Comparison of ENCODE assay signal across 7 mouse cellular contexts in genomic region chr12:33717601-33718260, GRCm38 (mm10).
DNase-seq lines count a peak whose midpoint lies in the region; ATAC-seq lines count a peak whose summit lies in the region.

No protein-coding gene starts in this region.

- no peak for ATAC-seq in embryonic facial prominence, embryonic 14.5 days (ENCODE audit: low read depth)
- no peak for ATAC-seq in hindbrain, embryonic 11.5 days (ENCODE audit: low FRiP score)
- ATAC-seq in neural tube, embryonic 12.5 days (ENCODE audit: low FRiP score, low read depth), result peak; percentile 71

- no peaks in the 10 kb centered on the region for H3K27me3 ChIP-seq in embryonic facial prominence, embryonic 14.5 days (replicated peaks; ENCODE audit: control insufficient read depth, insufficient read depth, low read length)
- H3K27me3 ChIP-seq in hindbrain, embryonic 11.5 days (ENCODE audit: control insufficient read depth, insufficient read depth, low read length), result no peaks in the 10 kb centered on the region
- H3K27me3 ChIP-seq in neural tube, embryonic 12.5 days (replicated peaks), result no peaks in the 10 kb centered on the region

- H3K36me3 ChIP-seq in embryonic facial prominence, embryonic 14.5 days (ENCODE audit: control insufficient read depth, insufficient read depth, low read length), result no peaks in the 10 kb centered on the region
- no peaks in the 10 kb centered on the region for H3K36me3 ChIP-seq in hindbrain, embryonic 11.5 days (ENCODE audit: control insufficient read depth, insufficient read depth, low read length)
- no peaks in the 10 kb centered on the region for H3K36me3 ChIP-seq in neural tube, embryonic 12.5 days

- peak overlapping the region; percentile 38; the same call in 1 of the 2 replicates for H3K9ac ChIP-seq in embryonic facial prominence, embryonic 14.5 days (ENCODE audit: low read depth, low read length)
- no peak overlapping the region for H3K9ac ChIP-seq in hindbrain, embryonic 11.5 days (ENCODE audit: low read depth, low read length)
- H3K9ac ChIP-seq in neural tube, embryonic 12.5 days, result no peak overlapping the region

- H3K9me3 ChIP-seq in embryonic facial prominence, embryonic 14.5 days (ENCODE audit: control insufficient read depth, low read length), result no peaks in the 10 kb centered on the region
- H3K9me3 ChIP-seq in hindbrain, embryonic 11.5 days (ENCODE audit: control insufficient read depth, low read length), result no peaks in the 10 kb centered on the region
- H3K9me3 ChIP-seq in neural tube, embryonic 12.5 days, result no peaks in the 10 kb centered on the region

- DNase-seq in left cerebral cortex, postnatal 14 days (ENCODE audit: low spot score in 2 of 2), result peak; percentile 1 to 4
- no peak for DNase-seq in left cerebral cortex, postnatal 36 days (ENCODE audit: low spot score in 2 of 2)
- peak; percentile 59 for DNase-seq in embryonic facial prominence, embryonic 14.5 days (ENCODE audit: low spot score)
- DNase-seq in hindbrain, embryonic 11.5 days (ENCODE audit: low spot score), result peak; percentile 50
- DNase-seq in thymus, postnatal 4 days, result no peak
- DNase-seq in lung, postnatal 25 days (ENCODE audit: low spot score), result no peak

- peaks cover 8% of the 10 kb centered on the region for H3K4me1 ChIP-seq in embryonic facial prominence, embryonic 14.5 days (ENCODE audit: control insufficient read depth, insufficient read depth, low read length)
- H3K4me1 ChIP-seq in hindbrain, embryonic 11.5 days (replicated peaks; ENCODE audit: control insufficient read depth, insufficient read depth, low read length), result no peaks in the 10 kb centered on the region
- no peaks in the 10 kb centered on the region for H3K4me1 ChIP-seq in neural tube, embryonic 12.5 days

- intact Hi-C loops in left cerebral cortex, postnatal 14 days (cut with DNase I), result no loop called here
- intact Hi-C loops in left cerebral cortex, postnatal 36 days (cut with DNase I), result no loop called here

- peak overlapping the region; percentile 46 for H3K4me2 ChIP-seq in embryonic facial prominence, embryonic 14.5 days (ENCODE audit: low read depth, low read length)
- no peak overlapping the region for H3K4me2 ChIP-seq in hindbrain, embryonic 11.5 days (replicated peaks; ENCODE audit: low read depth, low read length)
- peak overlapping the region; percentile 44 for H3K4me2 ChIP-seq in neural tube, embryonic 12.5 days (replicated peaks)

- WGBS in embryonic facial prominence, embryonic 14.5 days, result 15% methylated on average over 14 of the region's 14 CpGs
- WGBS in hindbrain, embryonic 11.5 days, result 41% methylated on average over 14 of the region's 14 CpGs
- 19% methylated on average over 14 of the region's 14 CpGs for WGBS in neural tube, embryonic 12.5 days

- peak overlapping the region; percentile 33; the same call in 1 of the 2 replicates for H3K27ac ChIP-seq in embryonic facial prominence, embryonic 14.5 days (replicated peaks; ENCODE audit: low read depth, low read length)
- H3K27ac ChIP-seq in hindbrain, embryonic 11.5 days (ENCODE audit: low read depth, low read length), result no peak overlapping the region
- H3K27ac ChIP-seq in neural tube, embryonic 12.5 days, result no peak overlapping the region

- peak overlapping the region; percentile 14; the same call in 1 of the 2 replicates for H3K4me3 ChIP-seq in embryonic facial prominence, embryonic 14.5 days (ENCODE audit: low read depth, low read length)
- H3K4me3 ChIP-seq in hindbrain, embryonic 11.5 days (ENCODE audit: low read depth, low read length), result no peak overlapping the region
- H3K4me3 ChIP-seq in neural tube, embryonic 12.5 days, result no peak overlapping the region

Comparison
In these comparisons a context has a peak if more than half of its experiments do, and no peak if none do; other contexts are left out.
1. DNase-seq: peak in left cerebral cortex, postnatal 14 days (2 of 2), embryonic facial prominence, embryonic 14.5 days (single experiment) and hindbrain, embryonic 11.5 days (single experiment); none in left cerebral cortex, postnatal 36 days (0 of 2), thymus, postnatal 4 days (single experiment) and lung, postnatal 25 days (single experiment).